Mouse (Mus musculus) ES-E14 (cell line): ENCODE results near the gene Pop5.

Experiments
- CHD2 ChIP-seq: IDR thresholded peaks from 2 replicates; pipeline ENCODE4 v1.6.1; 2014; ENCODE audit warnings: mild to moderate bottlenecking, low read depth, low read length, inconsistent platforms
- HCFC1 ChIP-seq: IDR thresholded peaks from 2 replicates; pipeline ENCODE4 v1.6.1; 2012; ENCODE audit warnings: low read length, inconsistent platforms, borderline replicate concordance; ENCODE audit not compliant: insufficient read depth
- MAFK ChIP-seq: IDR thresholded peaks from 2 replicates; pipeline ENCODE4 v1.6.1; 2014; ENCODE audit warnings: mild to moderate bottlenecking, low read depth, low read length, inconsistent platforms; ENCODE audit not compliant: insufficient read depth
- ZC3H11A ChIP-seq: IDR thresholded peaks from 2 replicates; pipeline ENCODE4 v1.6.1; 2012; ENCODE audit warnings: low read depth, mild to moderate bottlenecking, inconsistent platforms, low read length, borderline replicate concordance

DNA sequence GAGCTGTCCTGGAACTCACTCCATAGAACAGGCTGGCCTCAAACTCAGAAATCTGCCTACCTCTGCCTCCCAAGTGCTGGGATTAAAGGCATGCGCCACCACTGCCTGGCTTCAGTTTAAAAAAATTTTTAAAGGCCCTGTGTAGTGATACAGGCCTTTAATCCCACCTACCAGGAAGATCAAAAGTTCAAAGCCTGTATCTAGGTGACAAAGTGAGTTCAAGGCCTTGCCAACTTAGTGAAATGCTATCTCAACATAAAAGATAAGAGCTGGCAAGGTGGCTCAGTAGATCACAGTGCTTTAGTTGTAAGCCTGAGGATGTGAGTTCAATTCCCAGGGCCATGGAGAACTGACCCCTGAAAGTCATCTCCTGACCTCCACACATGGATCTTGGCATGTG, 42.4 kb downstream of the Pop5 start:
- TF ChIP-seq HCFC1 (no peak), CHD2 (no peak), ZC3H11A (no peak), MAFK (no peak)
